Mouse (Mus musculus): ENCODE data around the gene Pdgfb. TPM values are rescaled to one million over a fixed set of nuclear protein-coding genes. Genes with fewer than 3 reads are reported as not detected.

Gene Pdgfb
- polyA plus RNA-seq, 1 experiment from 2014 or later = 6.1 TPM

DNA sequence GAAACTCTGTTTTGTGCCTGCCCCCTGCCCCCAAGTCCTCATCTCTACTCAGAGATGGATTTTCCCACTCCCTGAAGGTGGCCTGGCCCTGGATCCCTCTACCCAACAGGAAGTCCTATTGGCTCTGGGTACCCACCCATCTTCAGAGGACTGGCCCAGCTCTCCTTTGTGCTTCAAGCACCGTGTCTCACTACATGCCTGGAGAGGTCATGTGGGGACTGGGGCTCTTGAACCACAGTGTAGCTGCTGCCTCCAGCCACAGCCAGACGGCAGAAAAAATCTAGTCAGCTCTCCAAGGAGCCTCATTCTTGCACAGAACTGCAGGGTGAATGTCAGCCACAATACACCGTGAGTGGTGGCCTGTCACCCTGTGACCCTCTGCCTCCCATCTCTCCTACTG lies 16.8 kb downstream of the Pdgfb start:
- Histone ChIP-seq H3K36me3 (ENCODE audit: control insufficient read depth, insufficient read depth, low read length) (no peaks in the 10 kb centered on the region), H3K4me2 (ENCODE audit: low read depth, low read length) (no peak overlapping the region), H3K9me3 (ENCODE audit: control insufficient read depth, low read length) (no peaks in the 10 kb centered on the region), H3K27ac (replicated peaks; ENCODE audit: low read depth, low read length) (no peak overlapping the region), H3K9ac (ENCODE audit: low read depth, low read length) (no peak overlapping the region), H3K4me3 (ENCODE audit: low read depth, low read length) (no peak overlapping the region), H3K4me1 (ENCODE audit: control insufficient read depth, insufficient read depth, low read length) (no peaks in the 10 kb centered on the region), H3K27me3 (replicated peaks; ENCODE audit: control insufficient read depth, insufficient read depth, low read length) (no peaks in the 10 kb centered on the region)
- WGBS = 69% methylated on average over 3 of the region's 3 CpGs
- DNase-seq (ENCODE audit: low spot score) (no peak), ATAC-seq (ENCODE audit: low read depth) (no peak)

- ATAC-seq (ENCODE audit: low read depth) (no peak), DNase-seq (ENCODE audit: low spot score) (no peak)
- H3K27ac ChIP-seq (replicated peaks; ENCODE audit: low read depth, low read length) = no peak overlapping the region
- H3K9ac ChIP-seq (ENCODE audit: low read depth, low read length) = no peak overlapping the region
- no peak overlapping the region for H3K4me2 ChIP-seq (ENCODE audit: low read depth, low read length)
- no peak overlapping the region for H3K4me3 ChIP-seq (ENCODE audit: low read depth, low read length)
- no peaks in the 10 kb centered on the region for H3K27me3 ChIP-seq (replicated peaks; ENCODE audit: control insufficient read depth, insufficient read depth, low read length)
- H3K36me3 ChIP-seq (ENCODE audit: control insufficient read depth, insufficient read depth, low read length) = no peaks in the 10 kb centered on the region
- WGBS = 89% methylated on average over 11 of the region's 11 CpGs
- no peaks in the 10 kb centered on the region for H3K9me3 ChIP-seq (ENCODE audit: control insufficient read depth, low read length)
- no peaks in the 10 kb centered on the region for H3K4me1 ChIP-seq (ENCODE audit: control insufficient read depth, insufficient read depth, low read length)
These were observed 18.0 kb downstream of the Pdgfb start for GRCm38 (mm10) chr15:79996781-79997180.

- DNase-seq (ENCODE audit: low spot score) (no peak), ATAC-seq (ENCODE audit: low read depth) (no peak)
- no peaks in the 10 kb centered on the region for H3K36me3 ChIP-seq (ENCODE audit: control insufficient read depth, insufficient read depth, low read length)
- no peak overlapping the region for H3K4me2 ChIP-seq (ENCODE audit: low read depth, low read length)
- no peaks in the 10 kb centered on the region for H3K4me1 ChIP-seq (ENCODE audit: control insufficient read depth, insufficient read depth, low read length)
- H3K27me3 ChIP-seq (replicated peaks; ENCODE audit: control insufficient read depth, insufficient read depth, low read length) = no peaks in the 10 kb centered on the region
- H3K4me3 ChIP-seq (ENCODE audit: low read depth, low read length) = no peak overlapping the region
- H3K27ac ChIP-seq (replicated peaks; ENCODE audit: low read depth, low read length) = no peak overlapping the region
- 90% methylated on average over 7 of the region's 7 CpGs for WGBS
- H3K9me3 ChIP-seq (ENCODE audit: control insufficient read depth, low read length) = no peaks in the 10 kb centered on the region
- no peak overlapping the region for H3K9ac ChIP-seq (ENCODE audit: low read depth, low read length)
These were observed 19.2 kb downstream of the Pdgfb start for GRCm38 (mm10) chr15:79995552-79995951.

DNA sequence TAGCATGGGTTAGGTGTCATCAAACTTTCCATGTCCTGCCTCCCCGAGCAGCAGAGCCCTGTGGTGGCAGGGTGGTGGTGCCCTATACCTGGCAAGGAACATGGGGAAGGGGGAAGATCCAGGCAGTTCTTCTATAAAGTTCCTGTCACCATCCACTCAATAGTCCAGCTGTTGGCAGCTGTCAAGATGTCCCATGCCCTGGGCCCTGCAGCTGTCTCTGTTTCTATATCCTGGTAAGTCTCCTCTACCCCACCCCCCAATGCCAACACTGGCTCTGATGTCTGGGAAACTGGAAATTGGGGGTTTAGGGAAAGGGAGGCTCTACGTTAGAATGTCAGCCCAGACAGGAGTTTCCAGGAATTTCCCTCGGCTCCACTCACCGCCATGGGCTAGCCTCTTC lies 20.2 kb downstream of the Pdgfb start:
- Histone ChIP-seq H3K27ac (replicated peaks; ENCODE audit: low read depth, low read length) (no peak overlapping the region), H3K4me1 (ENCODE audit: control insufficient read depth, insufficient read depth, low read length) (no peaks in the 10 kb centered on the region), H3K9ac (ENCODE audit: low read depth, low read length) (no peak overlapping the region), H3K4me2 (ENCODE audit: low read depth, low read length) (no peak overlapping the region), H3K36me3 (ENCODE audit: control insufficient read depth, insufficient read depth, low read length) (no peaks in the 10 kb centered on the region), H3K27me3 (replicated peaks; ENCODE audit: control insufficient read depth, insufficient read depth, low read length) (no peaks in the 10 kb centered on the region), H3K4me3 (ENCODE audit: low read depth, low read length) (no peak overlapping the region), H3K9me3 (ENCODE audit: control insufficient read depth, low read length) (no peaks in the 10 kb centered on the region)
- DNase-seq (ENCODE audit: low spot score) = peak; percentile 53
- 74% methylated on average over 4 of the region's 4 CpGs for WGBS
- ATAC-seq (ENCODE audit: low read depth) = no peak; the same call in 1 of the 2 replicates

GRCm38 (mm10) chr15:79986182-79986581 lies 28.6 kb downstream of the Pdgfb start:
- no peaks in the 10 kb centered on the region for H3K9me3 ChIP-seq (ENCODE audit: control insufficient read depth, low read length)
- no peak overlapping the region for H3K27ac ChIP-seq (replicated peaks; ENCODE audit: low read depth, low read length)
- H3K27me3 ChIP-seq (replicated peaks; ENCODE audit: control insufficient read depth, insufficient read depth, low read length) = no peaks in the 10 kb centered on the region
- H3K4me3 ChIP-seq (ENCODE audit: low read depth, low read length) = no peak overlapping the region
- ATAC-seq (ENCODE audit: low read depth) = no peak
- H3K9ac ChIP-seq (ENCODE audit: low read depth, low read length) = no peak overlapping the region
- no peak overlapping the region for H3K4me2 ChIP-seq (ENCODE audit: low read depth, low read length)
- H3K4me1 ChIP-seq (ENCODE audit: control insufficient read depth, insufficient read depth, low read length) = no peaks in the 10 kb centered on the region
- WGBS = 54% methylated on average over 8 of the region's 8 CpGs
- no peaks in the 10 kb centered on the region for H3K36me3 ChIP-seq (ENCODE audit: control insufficient read depth, insufficient read depth, low read length)
- peak; percentile 14 for DNase-seq (ENCODE audit: low spot score)

DNA sequence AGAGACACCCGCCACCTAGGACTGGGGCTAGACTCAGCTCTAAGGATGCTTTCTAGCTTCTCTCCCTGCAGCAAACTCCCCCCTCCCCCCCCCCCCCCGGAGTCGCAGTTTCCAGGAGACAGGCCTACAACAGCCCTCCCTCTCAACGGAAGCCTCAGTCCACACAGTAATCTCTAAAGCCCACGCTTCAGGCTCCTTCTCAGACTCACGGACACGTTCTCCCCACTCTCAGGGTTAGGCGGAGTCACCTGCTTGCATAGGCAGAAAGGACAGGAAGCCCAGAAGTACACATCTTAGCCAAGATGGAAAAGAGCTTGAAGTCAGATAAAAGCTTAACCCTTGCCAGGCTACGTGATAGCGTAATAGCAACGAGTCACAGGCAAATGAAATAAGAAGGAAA lies 29.3 kb downstream of the Pdgfb start:
- Histone ChIP-seq H3K27me3 (replicated peaks; ENCODE audit: control insufficient read depth, insufficient read depth, low read length) (no peaks in the 10 kb centered on the region), H3K4me3 (ENCODE audit: low read depth, low read length) (no peak overlapping the region), H3K9me3 (ENCODE audit: control insufficient read depth, low read length) (no peaks in the 10 kb centered on the region), H3K4me1 (ENCODE audit: control insufficient read depth, insufficient read depth, low read length) (no peaks in the 10 kb centered on the region; the same call in 1 of the 2 replicates), H3K36me3 (ENCODE audit: control insufficient read depth, insufficient read depth, low read length) (no peaks in the 10 kb centered on the region), H3K9ac (ENCODE audit: low read depth, low read length) (no peak overlapping the region), H3K4me2 (ENCODE audit: low read depth, low read length) (no peak overlapping the region), H3K27ac (replicated peaks; ENCODE audit: low read depth, low read length) (no peak overlapping the region)
- DNase-seq (ENCODE audit: low spot score) = no peak
- 60% methylated on average over 10 of the region's 11 CpGs for WGBS
- ATAC-seq (ENCODE audit: low read depth) = no peak

- Histone ChIP-seq H3K27ac (replicated peaks; ENCODE audit: low read depth, low read length) (no peak overlapping the region), H3K9ac (ENCODE audit: low read depth, low read length) (no peak overlapping the region), H3K4me3 (ENCODE audit: low read depth, low read length) (no peak overlapping the region), H3K27me3 (replicated peaks; ENCODE audit: control insufficient read depth, insufficient read depth, low read length) (no peaks in the 10 kb centered on the region), H3K36me3 (ENCODE audit: control insufficient read depth, insufficient read depth, low read length) (no peaks in the 10 kb centered on the region), H3K4me2 (ENCODE audit: low read depth, low read length) (no peak overlapping the region), H3K4me1 (ENCODE audit: control insufficient read depth, insufficient read depth, low read length) (no peaks in the 10 kb centered on the region; the same call in 1 of the 2 replicates), H3K9me3 (ENCODE audit: control insufficient read depth, low read length) (no peaks in the 10 kb centered on the region)
- peak; percentile 62 for DNase-seq (ENCODE audit: low spot score)
- 51% methylated on average over 7 of the region's 7 CpGs for WGBS
- ATAC-seq (ENCODE audit: low read depth) = peak; percentile 64; the same call in 1 of the 2 replicates
These were observed 30.6 kb downstream of the Pdgfb start for GRCm38 (mm10) chr15:79984152-79984551.

DNA sequence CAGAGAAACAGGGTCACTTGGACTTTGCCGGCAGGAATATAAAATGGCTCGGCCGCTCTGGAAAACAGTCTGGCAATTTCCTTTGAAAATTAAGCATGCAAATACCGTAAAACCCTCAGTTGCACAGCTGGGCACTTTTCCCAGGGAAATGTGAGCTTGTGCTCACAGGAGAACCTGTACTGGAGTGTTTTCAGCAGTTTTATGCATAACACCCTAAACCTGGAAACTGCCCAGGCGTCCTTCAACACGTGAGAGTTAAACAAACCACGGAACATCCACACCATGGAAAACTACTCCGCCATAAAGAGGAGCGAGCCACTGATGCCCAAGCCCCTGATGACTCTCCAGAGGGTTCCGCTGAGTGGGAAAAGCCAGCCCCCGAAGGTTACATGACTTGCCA lies 34.1 kb downstream of the Pdgfb start:
- Histone ChIP-seq H3K27me3 (replicated peaks; ENCODE audit: control insufficient read depth, insufficient read depth, low read length) (no peaks in the 10 kb centered on the region), H3K9me3 (ENCODE audit: control insufficient read depth, low read length) (no peaks in the 10 kb centered on the region), H3K4me1 (ENCODE audit: control insufficient read depth, insufficient read depth, low read length) (no peaks in the 10 kb centered on the region; the same call in 1 of the 2 replicates), H3K9ac (ENCODE audit: low read depth, low read length) (no peak overlapping the region), H3K4me2 (ENCODE audit: low read depth, low read length) (no peak overlapping the region), H3K4me3 (ENCODE audit: low read depth, low read length) (no peak overlapping the region), H3K27ac (replicated peaks; ENCODE audit: low read depth, low read length) (no peak overlapping the region), H3K36me3 (ENCODE audit: control insufficient read depth, insufficient read depth, low read length) (no peaks in the 10 kb centered on the region)
- 42% methylated on average over 11 of the region's 11 CpGs for WGBS
- peak; percentile 60 for ATAC-seq (ENCODE audit: low read depth)
- DNase-seq (ENCODE audit: low spot score) = peak; percentile 91

DNA sequence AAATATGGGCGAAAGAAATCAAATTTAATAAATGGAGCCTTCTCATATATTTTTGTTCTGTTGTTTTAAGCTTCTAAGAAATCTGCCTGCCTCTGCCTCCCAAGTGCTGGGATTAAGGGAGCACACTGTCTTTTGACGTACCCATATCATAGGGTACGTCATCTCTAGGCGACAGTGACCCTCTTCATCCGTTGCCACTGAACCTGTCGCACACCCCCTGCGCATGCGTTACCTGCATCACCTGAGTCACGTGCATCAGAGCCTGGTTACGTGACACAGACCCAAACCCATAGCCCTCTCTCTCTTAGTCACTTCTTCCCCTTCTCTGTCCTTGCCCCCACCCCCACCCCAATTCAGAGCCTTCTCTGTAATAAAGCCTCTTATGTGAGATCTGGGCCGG lies 42.6 kb downstream of the Pdgfb start:
- no peaks in the 10 kb centered on the region for H3K27me3 ChIP-seq (replicated peaks; ENCODE audit: control insufficient read depth, insufficient read depth, low read length)
- 94% methylated on average over 11 of the region's 11 CpGs for WGBS
- no peak overlapping the region for H3K27ac ChIP-seq (replicated peaks; ENCODE audit: low read depth, low read length)
- ATAC-seq (ENCODE audit: low read depth) (no peak), DNase-seq (ENCODE audit: low spot score) (no peak)
- H3K4me2 ChIP-seq (ENCODE audit: low read depth, low read length) = no peak overlapping the region
- no peak overlapping the region for H3K4me3 ChIP-seq (ENCODE audit: low read depth, low read length)
- no peaks in the 10 kb centered on the region for H3K36me3 ChIP-seq (ENCODE audit: control insufficient read depth, insufficient read depth, low read length)
- no peak overlapping the region for H3K9ac ChIP-seq (ENCODE audit: low read depth, low read length)
- no peaks in the 10 kb centered on the region for H3K9me3 ChIP-seq (ENCODE audit: control insufficient read depth, low read length)
- H3K4me1 ChIP-seq (ENCODE audit: control insufficient read depth, insufficient read depth, low read length) = no peaks in the 10 kb centered on the region
